Mouse (Mus musculus) CD8-positive naive resting alpha-beta T cell, adult 2 months (primary cell): Measurements from ENCODE around the gene Hs1bp3.
A peak's percentile ranks its signal among the peaks of the same experiment; 100 is the strongest.

Source experiments
- DNase-seq, 2 experiments: peaks; one replicate each; pipeline ENCODE4 v3.0.0; 2022; ENCODE audit warnings: low read depth in 2 of 2, low spot score in 2 of 2

Hs1bp3 gene

DNA sequence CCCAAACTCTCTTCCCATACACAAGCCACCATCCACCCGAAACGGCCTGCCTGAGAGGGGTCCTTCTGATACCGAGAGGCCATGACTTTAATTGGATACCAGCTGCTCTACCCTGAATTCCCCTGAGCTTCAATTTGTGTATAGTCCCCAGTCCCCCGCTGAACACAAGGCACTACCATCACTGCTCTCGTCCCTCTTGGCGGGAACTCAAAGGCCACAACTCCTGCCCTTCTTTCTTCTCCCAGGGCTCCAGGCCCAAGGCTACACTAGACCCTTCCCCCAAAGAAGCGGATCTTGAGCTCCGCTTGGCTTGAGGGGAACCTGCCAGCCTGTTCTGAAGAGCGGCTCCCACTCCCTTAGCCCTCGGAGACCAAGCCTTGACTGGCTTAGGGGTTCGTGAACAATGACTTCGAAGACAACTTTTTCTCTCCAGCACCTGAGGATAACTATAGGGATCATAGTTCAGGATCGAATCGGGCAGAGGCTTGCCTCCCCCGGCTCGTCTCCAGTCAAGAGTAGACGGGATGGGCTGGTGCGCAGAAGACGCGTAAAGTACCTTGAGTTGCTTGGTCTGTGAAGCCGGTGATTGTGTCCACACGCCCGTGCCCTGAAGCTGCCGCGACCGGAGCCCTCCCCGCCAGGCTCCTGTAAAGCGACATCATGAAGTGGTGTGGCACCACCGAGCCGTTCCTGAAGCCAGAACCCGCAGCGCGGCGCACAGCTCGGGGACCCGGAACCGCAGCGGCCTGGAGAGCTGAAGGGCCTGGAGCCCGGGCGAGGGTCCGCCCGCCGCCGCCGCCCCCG lies 12.0 kb upstream of the Hs1bp3 start:
- DNase-seq: no peak

DNA sequence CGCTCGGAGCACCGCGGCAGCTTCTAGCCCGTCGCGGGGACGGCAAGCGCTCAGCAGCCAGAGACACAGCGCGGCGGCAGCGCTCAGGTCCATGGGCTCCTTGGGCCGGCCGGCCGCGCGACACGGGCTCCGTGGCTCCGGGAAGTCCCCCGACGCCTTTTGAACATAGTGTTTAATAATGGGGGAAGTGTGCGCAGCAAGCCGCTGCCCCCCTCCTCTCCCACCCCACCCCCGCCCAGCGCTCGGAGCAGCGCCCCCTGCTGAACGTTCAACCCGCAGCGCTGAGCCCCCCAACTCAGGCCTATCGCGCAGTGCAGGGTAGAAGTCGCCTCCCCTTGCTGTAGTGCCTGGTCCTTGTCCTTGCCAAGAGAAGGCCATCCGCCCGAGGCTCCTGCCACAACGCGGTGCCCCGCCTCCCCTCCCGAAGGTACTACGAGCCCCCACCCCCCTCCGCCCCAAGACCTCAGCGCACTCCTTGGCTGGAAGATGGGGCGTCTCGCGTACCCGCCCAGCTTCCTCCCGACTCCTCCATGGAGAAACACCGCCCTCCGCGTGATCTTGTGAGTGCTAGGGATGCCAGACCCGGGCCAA lies 11.3 kb upstream of the Hs1bp3 start, which contains the start of gene Gdf7:
Gdf7 (minus strand) TSS at position 114 of the 591 bp plus-strand sequence.
- DNase-seq: no peak

DNA sequence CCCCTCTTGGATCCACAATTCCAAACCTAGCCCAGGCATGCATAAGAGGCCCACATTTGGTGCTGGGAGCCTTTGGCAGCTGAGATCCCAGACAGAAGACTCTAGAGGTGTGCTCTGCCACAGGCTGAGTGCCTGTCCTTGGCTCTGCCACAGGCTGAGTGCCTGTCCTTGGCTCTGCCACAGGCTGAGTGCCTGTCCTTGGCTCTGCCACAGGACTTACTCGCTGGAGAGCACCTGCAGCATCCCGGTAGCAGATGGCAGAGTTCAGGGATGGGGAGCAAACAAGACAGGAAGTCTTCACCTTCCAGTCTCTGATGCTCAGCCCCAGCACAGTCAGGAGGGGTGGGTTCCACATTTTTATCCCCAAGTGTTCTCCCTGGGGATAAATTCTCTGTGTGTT lies 8.0 kb upstream of the Hs1bp3 start:
- DNase-seq: no peak

DNA sequence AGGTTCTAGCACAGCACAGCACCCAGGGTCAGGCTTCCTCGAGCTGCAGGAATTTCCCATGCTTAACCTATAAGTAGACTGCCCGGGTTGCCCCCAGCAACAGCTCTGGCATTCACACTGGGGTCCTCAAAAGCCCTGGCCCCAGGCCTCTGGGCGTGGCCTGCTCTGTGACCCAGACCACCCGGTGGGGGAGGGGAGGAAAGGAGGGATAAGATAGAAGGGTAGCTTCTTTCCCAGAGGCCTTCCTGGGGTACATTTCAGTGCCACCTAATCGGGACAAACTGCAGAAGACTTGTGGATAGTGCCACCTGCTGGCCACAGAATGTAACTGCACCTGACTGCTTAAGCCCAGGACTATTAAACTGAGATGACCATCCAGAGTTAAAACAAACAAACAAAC lies 6.8 kb upstream of the Hs1bp3 start:
- DNase-seq: peak; percentile 28 to 43

DNA sequence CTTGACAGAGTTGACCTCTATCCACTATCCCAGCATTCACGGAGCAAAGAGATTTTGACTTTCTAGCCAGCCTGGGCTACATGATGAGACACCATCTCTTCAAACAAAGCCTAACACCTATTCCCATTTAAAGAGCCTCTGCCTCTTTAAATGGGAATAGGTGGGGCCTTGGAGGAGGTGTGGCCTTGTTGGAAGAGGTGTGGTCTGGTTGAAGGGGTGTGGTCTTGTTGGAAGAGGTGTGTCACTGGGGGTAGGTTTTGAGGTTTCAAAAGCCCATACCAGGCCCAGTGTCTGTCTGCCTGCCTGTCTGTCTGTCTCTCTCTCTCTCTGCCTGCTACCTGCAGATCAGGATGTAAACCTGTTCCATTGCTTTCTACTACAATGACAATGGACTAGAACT lies 6.3 kb upstream of the Hs1bp3 start:
- peak; percentile 19 to 50 for DNase-seq

DNA sequence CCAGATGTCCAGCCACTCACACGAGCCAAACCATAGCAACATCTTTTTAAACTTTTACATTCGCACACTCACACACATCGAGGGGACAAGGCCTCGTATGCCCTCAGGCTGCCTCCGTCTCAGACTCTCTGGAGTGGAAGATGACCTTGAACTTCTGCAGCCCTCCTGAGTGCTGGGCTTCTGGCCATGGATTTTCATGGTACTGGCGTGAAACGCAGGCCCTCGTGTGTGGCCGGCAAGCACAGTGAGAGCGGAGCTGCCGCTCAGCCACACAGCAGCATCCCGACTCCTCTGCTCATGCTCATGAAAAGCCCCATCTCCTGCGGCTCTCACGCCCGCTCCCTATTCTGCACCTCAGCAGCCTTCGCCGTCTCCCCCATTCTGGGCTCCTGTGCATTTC lies 2.2 kb upstream of the Hs1bp3 start:
- no peak for DNase-seq

DNA sequence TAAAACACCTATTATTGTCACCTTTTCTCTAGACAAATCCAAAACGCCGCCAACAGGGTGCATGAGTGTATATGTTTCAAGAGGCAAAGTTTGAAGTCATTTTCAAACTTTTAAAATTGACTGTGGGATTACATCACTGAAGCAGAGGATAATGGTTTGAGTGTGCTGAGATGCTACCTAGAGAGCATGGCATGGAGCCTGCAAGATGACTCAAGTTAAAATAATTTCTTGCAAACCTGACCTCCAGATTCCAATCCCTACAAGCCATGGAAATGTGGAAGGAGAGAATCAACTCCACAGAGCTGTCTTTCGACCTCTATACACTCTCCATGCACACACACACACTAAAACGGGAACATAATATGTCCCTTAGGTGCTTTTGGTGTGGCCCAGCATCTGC lies 966 bp upstream of the Hs1bp3 start:
- DNase-seq: no peak

DNA sequence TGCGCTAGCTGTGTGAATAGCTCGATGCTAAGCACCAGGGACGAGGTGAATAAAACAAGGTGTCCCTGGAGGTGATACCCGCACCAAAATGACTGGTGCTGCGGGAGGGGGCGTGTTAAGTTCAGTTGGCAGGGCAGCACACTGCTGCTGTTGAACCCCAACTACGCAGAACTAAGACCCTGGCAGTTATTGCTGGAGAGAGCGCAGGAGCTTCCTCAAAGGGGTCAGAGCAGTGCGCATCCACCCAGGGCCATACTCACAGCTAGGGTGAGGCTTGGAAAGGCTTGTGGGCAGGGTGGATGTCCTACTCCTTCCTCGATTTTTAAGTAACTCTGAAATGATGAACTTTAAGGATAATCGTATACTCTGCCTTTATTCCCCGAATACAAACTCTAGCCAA lies 541 bp downstream of the Hs1bp3 start:
- DNase-seq: peak; percentile 5 to 6

DNA sequence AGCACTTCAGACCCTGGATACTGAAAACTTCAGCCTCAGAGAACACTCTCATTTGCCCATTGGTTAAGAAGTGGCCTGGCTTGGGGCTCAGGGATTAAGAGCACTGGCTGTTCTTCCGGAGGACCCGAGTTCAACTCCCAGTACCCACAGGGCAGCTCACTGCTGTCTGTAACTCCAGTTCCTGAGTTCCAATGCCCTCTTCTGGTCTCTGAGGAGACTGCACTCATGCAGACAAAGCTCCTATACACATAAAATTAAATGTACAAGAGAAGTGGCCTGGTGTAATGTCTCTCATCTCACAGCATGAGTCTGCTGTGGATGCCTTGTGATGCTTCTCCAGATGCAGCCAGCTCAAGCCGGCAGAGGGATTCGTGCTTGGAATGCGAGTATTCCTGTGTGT lies 3.3 kb downstream of the Hs1bp3 start:
- DNase-seq: no peak

DNA sequence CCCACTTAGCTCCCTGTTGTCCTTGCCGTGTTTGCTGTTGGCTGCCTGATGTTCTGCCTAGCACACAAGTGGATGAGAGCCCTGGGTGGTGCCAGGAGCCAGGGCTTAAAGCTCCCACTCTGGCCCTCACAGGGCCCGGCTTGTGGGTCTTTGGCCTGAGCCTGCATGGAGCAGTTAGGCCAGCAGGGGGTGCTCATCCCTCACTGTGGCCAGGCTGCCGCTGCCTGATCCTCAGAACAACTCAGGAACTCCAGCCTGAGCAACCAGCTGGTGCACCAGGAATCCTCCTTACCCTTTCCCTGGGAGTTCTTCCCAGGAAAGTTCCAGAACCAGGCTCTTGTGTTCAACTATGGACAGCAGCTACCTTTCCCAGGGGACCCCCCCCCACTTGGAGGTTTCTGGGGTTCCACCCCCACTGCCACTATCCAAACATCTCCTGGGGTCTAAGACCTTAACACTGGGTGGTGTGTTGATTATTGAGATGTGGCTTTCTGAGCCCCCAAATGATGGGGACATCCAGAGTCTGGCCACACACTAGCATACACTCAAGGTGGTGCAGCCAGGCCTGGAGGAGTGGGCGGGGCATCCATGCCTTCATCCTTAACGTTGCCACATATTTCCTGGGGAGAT lies 7.0 kb downstream of the Hs1bp3 start:
- DNase-seq: peak; percentile 45 to 60

DNA sequence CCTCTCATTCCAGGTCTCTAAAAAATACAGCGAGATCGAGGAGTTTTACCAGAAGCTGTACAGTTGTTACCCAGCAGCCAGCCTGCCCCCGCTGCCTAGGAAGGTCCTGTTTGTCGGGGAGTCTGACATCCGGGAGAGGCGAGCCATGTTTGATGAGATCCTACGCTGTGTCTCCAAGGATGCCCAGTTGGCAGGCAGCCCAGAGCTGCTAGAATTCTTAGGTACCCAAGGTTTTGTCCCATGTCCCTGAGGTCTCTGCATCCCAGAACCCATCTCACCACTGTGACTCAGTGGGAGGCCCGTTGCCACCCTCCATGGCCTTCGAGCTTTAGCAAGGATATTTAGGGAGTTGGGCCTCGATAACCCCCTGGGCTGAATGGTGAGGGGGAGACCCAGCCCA lies 8.3 kb downstream of the Hs1bp3 start:
- no peak for DNase-seq

DNA sequence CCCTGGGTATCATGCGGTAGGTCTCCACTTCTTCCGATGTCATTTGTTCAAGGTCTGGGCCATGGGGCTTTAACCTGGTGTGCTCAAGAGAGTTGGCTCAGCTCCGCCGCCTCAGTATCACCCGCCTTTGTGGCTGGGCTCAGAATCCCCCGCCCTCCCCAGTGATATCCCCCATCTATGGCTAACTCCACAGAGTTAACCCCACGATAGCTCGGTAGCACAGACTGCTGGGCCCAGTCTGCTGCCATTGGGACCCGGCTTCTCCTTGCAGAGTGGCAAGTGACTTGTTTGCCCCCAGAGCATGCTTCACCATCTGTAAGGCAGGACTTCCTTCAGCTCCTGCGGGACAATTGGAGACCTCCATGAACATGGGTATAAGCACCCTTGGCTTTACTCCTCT lies 10.9 kb downstream of the Hs1bp3 start:
- DNase-seq: no peak

DNA sequence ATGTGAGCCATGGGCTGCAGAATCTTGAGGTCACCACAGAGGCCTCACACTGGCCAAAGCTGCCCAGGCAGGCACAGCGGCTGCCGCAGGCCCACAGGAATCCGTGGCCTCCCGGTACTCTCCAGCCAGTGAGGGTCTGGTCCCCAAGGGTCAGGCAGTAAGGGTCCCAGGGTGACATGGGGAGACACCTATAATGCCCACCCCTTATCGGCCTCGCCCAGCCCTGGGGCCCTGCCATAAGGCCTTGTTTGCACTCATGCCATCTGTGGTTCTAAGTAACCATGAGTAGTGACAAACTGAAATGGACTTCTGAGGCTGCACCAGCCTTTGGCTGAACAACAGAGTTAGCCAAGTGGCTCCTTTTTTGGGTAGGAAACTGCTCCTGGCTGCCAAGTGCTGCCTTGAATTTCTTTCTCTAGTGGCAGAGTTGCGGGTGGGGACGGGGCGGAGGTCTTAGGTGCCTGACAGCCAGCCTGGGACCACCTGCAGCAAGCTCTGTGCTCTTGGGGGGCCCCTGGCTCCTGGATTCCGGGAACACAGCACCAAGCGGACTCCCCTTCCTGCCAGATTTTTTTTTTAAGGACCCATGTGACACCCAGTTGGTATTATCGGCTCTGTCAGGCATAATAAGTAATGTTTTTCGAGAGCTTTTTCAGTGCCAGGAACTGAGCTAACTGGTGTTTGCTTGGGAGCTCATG lies 12.2 kb downstream of the Hs1bp3 start:
- DNase-seq: no peak

DNA sequence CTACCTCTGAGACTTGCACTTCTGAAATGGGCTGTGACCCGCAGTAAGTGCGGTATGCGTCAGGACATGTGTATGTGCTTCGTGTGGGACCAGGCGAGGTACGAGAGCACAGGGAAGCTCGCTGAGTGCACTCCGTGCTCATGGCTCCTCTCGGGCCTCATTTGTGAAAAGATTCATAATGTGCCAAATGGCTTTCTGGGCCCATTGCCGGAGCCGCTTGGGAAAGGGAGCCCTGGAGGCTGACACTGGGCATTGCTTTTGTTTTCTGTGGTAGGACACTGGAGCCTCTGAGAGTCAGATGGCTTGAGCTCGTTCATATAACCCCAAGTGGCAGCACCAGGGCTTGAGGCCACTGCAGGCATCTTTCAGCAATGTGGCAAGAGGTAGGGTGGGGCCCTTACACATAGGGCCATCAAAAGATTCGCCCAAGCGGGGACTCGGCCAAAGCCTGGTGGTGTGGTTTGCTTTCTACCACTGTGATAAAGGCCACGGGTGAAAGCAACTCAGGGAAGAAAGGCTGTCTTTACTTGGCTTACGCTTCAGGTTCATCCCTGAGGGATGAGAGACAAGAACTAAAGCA lies 12.8 kb downstream of the Hs1bp3 start:
- no peak for DNase-seq

DNA sequence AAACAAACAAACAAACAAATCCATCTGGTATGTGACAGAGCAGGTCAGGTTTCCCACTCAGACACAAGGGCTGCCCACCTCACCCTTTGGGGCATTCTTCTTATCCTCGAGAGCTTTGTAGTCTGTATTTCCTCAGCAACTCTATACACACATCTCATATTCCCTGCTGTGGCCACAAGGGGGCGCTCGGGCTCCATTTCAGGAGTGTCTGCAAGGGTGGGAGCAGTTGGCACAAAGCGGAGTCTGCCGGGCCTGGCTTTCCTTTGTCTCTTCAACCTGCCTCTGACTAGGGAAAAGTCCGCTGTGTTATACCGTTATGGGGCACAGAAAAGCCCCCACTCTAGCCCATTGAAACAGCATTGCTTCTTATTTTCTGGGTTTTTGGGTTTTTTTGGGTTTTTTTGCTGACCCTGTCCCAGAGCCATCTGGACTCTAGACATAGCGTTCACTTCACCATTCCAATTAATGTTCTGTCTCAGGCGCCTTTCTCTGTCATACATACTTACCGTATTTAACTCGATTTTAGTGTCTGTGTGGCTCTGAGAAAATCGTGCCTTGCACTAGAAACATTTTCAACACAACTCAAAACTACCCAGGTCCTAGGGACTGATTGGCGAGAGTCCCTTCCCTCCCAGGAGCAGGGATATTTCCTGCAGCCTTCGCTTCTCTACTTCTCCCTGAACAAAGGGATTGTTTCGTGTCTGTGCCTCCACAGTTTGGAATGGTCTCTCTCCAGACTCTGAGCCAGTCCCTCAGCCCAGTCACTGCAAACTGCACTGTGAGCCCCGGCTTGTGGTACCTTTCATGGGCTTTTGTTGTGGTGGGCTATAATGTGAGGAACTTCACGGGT lies 13.8 kb downstream of the Hs1bp3 start:
- DNase-seq: peak; percentile 83 to 86

DNA sequence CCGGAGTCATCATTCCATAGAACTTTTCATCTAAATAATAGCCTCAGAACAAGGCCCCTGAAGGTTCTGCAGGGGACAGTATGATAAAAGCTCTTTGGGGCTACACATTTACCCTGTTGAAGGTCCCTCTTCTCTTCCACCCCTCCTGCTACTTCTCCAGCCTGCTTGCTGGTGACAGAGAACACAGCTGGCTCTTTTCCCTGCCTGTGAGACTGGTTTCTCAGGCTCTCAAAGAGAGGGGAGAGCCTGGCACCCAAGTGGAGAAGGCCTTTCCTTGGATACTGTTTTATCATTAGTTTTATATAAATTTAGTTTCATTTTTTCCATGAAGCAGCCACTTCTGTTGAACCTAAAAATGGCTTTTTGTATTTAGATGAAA lies 14.4 kb downstream of the Hs1bp3 start:
- no peak for DNase-seq

DNA sequence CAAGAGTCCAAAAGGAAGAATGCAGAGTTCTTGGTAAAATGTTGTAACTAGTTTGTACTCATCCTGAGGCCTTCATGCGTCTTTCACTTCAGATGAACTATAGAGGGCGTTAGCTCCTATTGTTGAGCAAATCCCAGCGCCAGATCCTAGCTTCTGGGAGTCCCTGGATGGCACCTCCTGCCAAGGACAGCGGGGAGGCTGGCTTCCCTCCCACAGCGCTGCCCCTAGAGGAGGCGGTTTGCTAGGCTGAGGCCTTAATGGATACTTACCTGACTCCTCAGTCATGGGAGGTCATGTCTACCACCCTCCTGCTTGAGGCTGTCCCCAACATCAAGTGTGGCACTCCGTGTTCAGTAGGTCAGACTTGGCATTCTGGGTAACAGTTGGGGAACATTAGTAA lies 16.0 kb downstream of the Hs1bp3 start:
- no peak for DNase-seq

DNA sequence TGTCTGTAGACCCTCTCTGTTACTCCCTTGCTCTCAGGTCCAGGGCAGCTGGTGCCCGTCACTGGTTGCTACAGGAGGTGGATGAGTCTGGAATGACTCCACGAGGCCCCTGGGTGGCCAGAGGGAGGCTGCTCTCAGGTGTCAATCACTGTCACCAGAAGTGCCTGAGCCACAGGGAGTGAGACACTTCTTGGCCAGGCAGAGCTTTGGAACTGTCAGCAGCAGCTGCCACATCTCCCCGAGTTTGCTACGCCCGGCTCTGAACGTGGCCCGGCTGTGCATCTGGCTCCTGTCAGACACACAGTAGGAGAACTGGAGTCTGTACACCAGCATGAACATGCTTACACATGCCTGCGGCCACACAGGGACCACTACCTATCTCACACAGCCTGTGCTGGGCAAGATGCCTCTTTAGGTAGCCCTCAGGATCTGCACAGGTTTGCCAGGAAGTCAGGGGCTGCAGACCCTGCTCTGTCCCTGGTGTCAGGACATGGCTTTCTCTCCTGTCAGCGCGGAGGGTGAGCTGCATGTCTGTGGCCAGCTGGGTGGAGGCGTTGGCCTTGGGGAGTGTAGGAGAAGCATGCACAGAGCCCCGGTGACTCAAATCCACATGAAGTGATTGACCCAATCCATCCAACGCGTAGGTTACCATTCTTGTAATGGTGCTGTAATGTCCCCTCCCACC lies 18.4 kb downstream of the Hs1bp3 start:
- no peak for DNase-seq

DNA sequence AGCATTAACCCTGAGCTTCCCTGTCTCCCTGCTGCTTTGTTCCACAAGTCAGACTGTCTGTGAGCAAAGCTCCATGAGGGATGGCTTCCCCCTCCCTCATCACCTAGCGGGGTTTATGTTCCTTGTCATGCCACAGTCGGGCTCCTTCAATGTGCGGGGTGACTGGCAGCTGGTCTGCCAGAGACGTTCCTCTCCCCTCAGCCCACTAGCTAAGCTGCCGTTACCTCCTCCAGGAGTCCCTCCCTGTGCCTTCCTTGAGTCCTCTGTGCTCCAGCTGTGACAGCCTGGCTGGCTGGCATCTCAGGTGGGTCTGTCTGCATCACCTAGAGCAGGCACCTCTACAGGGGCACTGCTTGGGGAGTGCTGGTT lies 18.9 kb downstream of the Hs1bp3 start:
- DNase-seq: no peak

DNA sequence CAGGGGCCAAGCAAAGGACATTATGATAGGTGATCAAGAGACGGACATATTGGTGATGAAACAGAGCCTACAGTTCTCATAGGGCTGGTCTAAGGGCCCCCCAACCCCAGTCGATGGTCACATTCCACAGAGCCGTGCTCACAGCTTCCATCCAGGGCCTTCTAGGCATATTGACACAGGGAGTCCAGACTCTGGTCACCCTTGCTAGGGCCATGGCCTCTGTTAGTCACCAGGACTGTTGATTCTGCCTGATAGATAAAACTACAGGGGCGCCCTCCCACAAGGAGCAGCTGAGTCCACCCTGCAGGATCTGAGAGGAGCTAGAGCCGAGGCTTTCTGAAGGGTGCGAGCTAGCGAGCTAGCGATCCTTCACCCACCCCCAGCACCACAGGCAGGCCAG lies 20.4 kb downstream of the Hs1bp3 start:
- DNase-seq: no peak
